Mouse (Mus musculus): ENCODE measurements around the gene Ugt1a9. TPM values are rescaled to one million over a fixed set of nuclear protein-coding genes. Genes with fewer than 3 reads are reported as not detected.

Ugt1a9 gene
- polyA plus RNA-seq, 1 experiment from 2014 or later = 0.10 TPM

DNA sequence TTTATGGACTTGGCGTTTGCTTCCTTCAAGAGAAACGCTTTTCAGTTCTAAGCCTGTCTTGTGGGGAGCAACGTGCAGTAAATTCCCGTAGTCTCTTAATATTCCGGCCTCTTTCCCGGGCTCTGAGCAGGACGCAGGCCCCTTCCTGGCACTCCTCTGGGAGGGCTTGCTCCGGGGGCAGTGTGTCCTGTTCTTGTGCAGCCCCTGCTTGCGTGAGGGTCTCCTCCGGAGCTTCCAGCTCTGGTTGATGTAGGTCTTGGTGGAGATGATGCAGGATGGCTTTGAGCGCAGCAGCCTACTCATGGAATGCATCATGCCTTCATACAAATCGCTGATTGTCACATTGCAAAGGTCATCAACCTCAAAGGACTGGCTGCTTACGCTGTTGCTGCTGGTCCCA, 195.5 kb downstream of the Ugt1a9 start:
- 86% methylated on average over 13 of the region's 13 CpGs for WGBS (ENCODE audit: missing documents)
- Histone ChIP-seq H3K27ac (no peak overlapping the region), H3K36me3 (ENCODE audit: inconsistent target) (peaks cover 75% of the 10 kb centered on the region), H3K4me3 (ENCODE audit: inconsistent target) (no peak overlapping the region), H3K79me2 (ENCODE audit: inconsistent target) (no peaks in the 10 kb centered on the region)

DNA sequence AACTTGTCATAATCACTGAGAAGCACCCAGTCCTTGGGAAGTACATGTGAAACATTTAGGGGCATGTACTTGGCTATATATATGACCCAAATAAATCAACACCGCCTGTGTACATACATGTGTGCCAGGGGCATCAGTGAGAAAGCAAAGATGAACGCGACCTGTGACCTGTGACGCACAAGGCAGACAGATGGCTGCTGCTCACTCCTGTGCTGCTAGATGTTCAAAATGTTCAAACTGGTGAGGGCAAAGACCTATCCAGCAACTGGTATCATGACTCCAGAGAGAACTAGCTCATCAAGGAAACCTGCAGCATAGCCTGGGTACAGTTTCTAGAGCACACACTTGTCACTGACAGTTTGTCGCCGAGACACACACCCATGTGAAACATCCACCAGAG, 196.9 kb downstream of the Ugt1a9 start:
- H3K36me3 ChIP-seq (ENCODE audit: inconsistent target) = peaks cover 75% of the 10 kb centered on the region
- H3K79me2 ChIP-seq (ENCODE audit: inconsistent target) = no peaks in the 10 kb centered on the region
- no peak overlapping the region for H3K27ac ChIP-seq
- 95% methylated on average over 6 of the region's 6 CpGs for WGBS (ENCODE audit: missing documents)
- H3K4me3 ChIP-seq (ENCODE audit: inconsistent target) = no peak overlapping the region

DNA sequence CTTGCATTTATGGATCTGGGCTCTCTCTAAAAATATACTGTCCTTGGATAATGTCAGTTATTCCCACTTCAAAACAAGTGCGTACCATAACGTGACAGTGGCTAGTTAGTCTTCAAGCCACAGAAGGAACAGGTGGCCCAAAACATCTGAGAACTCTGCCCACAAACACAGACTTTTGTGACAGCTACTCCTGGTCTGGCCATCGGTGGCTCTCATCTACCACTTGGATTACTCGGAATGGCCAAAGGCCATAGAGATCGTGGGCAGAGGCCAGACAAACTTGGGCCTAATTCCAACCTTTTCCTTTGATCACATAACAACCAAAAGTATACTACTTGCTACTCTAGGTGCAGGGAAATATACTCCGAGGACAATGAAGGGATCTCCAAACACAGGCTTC, 197.5 kb downstream of the Ugt1a9 start:
- no peak overlapping the region for H3K27ac ChIP-seq
- no peaks in the 10 kb centered on the region for H3K79me2 ChIP-seq (ENCODE audit: inconsistent target)
- no peak overlapping the region for H3K4me3 ChIP-seq (ENCODE audit: inconsistent target)
- peaks cover 75% of the 10 kb centered on the region for H3K36me3 ChIP-seq (ENCODE audit: inconsistent target)
- 85% methylated on average over 6 of the region's 6 CpGs for WGBS (ENCODE audit: missing documents)

Other genes starting within 250 kb of the Ugt1a9 start
- 33.2 to 62.9 TPM (median 58.3 TPM) in 3 replicates for gene Dgkd, start 217.5 kb upstream of the Ugt1a9 start, polyA plus RNA-seq (2018)
- 8.1 to 11.4 TPM (median 11.0 TPM) in 3 replicates for gene Usp40, start 62.2 kb upstream of the Ugt1a9 start, polyA plus RNA-seq (2018)
- not detected in 3 replicates for gene Ugt1a10, start 15.4 kb upstream of the Ugt1a9 start, polyA plus RNA-seq (2018)
- not detected in 3 replicates for gene Ugt1a8, start 17.0 kb downstream of the Ugt1a9 start, polyA plus RNA-seq (2018)
- 92.6 to 134 TPM (median 101 TPM) in 3 replicates for gene Ugt1a7c, start 24.3 kb downstream of the Ugt1a9 start, polyA plus RNA-seq (2018)
- 0.21 to 0.37 TPM (median 0.30 TPM) in 3 replicates for gene Ugt1a6b, start 32.5 kb downstream of the Ugt1a9 start, polyA plus RNA-seq (2018)
- 2.5 to 7.5 TPM (median 3.9 TPM) in 3 replicates for gene Ugt1a6a, start 64.0 kb downstream of the Ugt1a9 start, polyA plus RNA-seq (2018)
- not detected in 3 replicates for gene Ugt1a5, start 95.2 kb downstream of the Ugt1a9 start, polyA plus RNA-seq (2018)
- 0.14 TPM in 1 of 3 replicates, not detected in the others for gene Ugt1a2, start 129.8 kb downstream of the Ugt1a9 start, polyA plus RNA-seq (2018)
- not detected in 3 replicates for gene Dnajb3, start 135.0 kb downstream of the Ugt1a9 start, polyA plus RNA-seq (2018)
- gene Ugt1a1, start 141.2 kb downstream of the Ugt1a9 start, polyA plus RNA-seq (2018) = 0.32 TPM in 1 of 3 replicates, not detected in the others
- 0.04 to 0.31 TPM (median 0.22 TPM) in 3 replicates for gene Mroh2a, start 156.2 kb downstream of the Ugt1a9 start, polyA plus RNA-seq (2018)
- 11.5 to 23.0 TPM (median 11.6 TPM) in 3 replicates for gene Hjurp, start 206.8 kb downstream of the Ugt1a9 start, polyA plus RNA-seq (2018)
- not detected in 3 replicates for gene Trpm8, start 206.9 kb downstream of the Ugt1a9 start, polyA plus RNA-seq (2018)

Measured in macrophage (primary cell).